Mouse (Mus musculus) ES-E14 (cell line): ENCODE results near the gene Mrpl58. TPM values are rescaled to one million over a fixed set of nuclear protein-coding genes. Genes with fewer than 3 reads are reported as not detected.
A peak's percentile ranks its signal among the peaks of the same experiment; 100 is the strongest.

Source experiments
- DNase-seq: peaks from one replicate; pipeline ENCODE4 v3.0.0-alpha.2; 2013; ENCODE audit warnings: low read depth, low spot score
- H3K27ac ChIP-seq: 2 replicates; pipeline ENCODE4 v1.5.1; 2012; ENCODE audit warnings: low read depth, mild to moderate bottlenecking, low read length, moderate library complexity, mixed read lengths; ENCODE audit not compliant: poor library complexity, insufficient read depth, severe bottlenecking
- H3K36me3 ChIP-seq: 2 replicates; pipeline ENCODE4 v1.6.1; 2012; ENCODE audit warnings: mild to moderate bottlenecking, low read length, moderate library complexity, mixed read lengths; ENCODE audit not compliant: control insufficient read depth, poor library complexity, insufficient read depth, severe bottlenecking
- H3K4me1 ChIP-seq, 2 experiments: fragments of 150-350 bp in 1 of 2; sonication (generic) in 1 of 2; 2 replicates each; pipeline ENCODE4 v1.6.1; 2012; ENCODE audit warnings: low read length in 2 of 2, mild to moderate bottlenecking in 1 of 2, mixed read lengths in 1 of 2; ENCODE audit not compliant: control insufficient read depth in 2 of 2, insufficient read depth in 2 of 2, poor library complexity in 1 of 2
- H3K4me3 ChIP-seq, 2 experiments: fragments of 150-350 bp in 1 of 2; sonication (generic) in 1 of 2; 2 replicates each; pipeline ENCODE4 v1.5.1; 2012; ENCODE audit warnings: low read length in 2 of 2, low read depth in 1 of 2, mild to moderate bottlenecking in 1 of 2, mixed read lengths in 1 of 2; ENCODE audit not compliant: insufficient read depth in 1 of 2, poor library complexity in 1 of 2, severe bottlenecking in 1 of 2
- H3K9ac ChIP-seq: 2 replicates; pipeline ENCODE4 v1.6.1; 2012; ENCODE audit warnings: low read depth, mild to moderate bottlenecking, low read length, mixed read lengths; ENCODE audit not compliant: poor library complexity, insufficient read depth, severe bottlenecking
- H3K9me3 ChIP-seq: fragments of 150-350 bp; sonication (generic); 2 replicates; pipeline ENCODE4 v1.6.1; 2012; ENCODE audit warnings: low read depth, mild to moderate bottlenecking, low read length; ENCODE audit not compliant: control insufficient read depth, insufficient read depth
- CHD2 ChIP-seq: IDR thresholded peaks from 2 replicates; pipeline ENCODE4 v1.6.1; 2014; ENCODE audit warnings: mild to moderate bottlenecking, low read depth, low read length, inconsistent platforms
- HCFC1 ChIP-seq: IDR thresholded peaks from 2 replicates; pipeline ENCODE4 v1.6.1; 2012; ENCODE audit warnings: low read length, inconsistent platforms, borderline replicate concordance; ENCODE audit not compliant: insufficient read depth
- MAFK ChIP-seq: IDR thresholded peaks from 2 replicates; pipeline ENCODE4 v1.6.1; 2014; ENCODE audit warnings: mild to moderate bottlenecking, low read depth, low read length, inconsistent platforms; ENCODE audit not compliant: insufficient read depth
- ZC3H11A ChIP-seq: IDR thresholded peaks from 2 replicates; pipeline ENCODE4 v1.6.1; 2012; ENCODE audit warnings: low read depth, mild to moderate bottlenecking, inconsistent platforms, low read length, borderline replicate concordance
- ZNF384 ChIP-seq: IDR thresholded peaks from 2 replicates; pipeline ENCODE4 v1.6.1; 2012; ENCODE audit warnings: low read depth, low read length, inconsistent platforms
- in situ Hi-C, 2 experiments: fragments of 600-800 bp; cut with MboI; formaldehyde crosslinking; loops; one replicate each; pipeline ENCODE4 v1.15.1; 2025; ENCODE audit warnings: low sequenced_read_pairs in 2 of 2, inconsistent platforms in 1 of 2; ENCODE audit not compliant: unreplicated experiment in 2 of 2
- total RNA-seq: library from RNA; depleted of rRNA; stranded (reverse); fragments of 300-350 nt; gene quantifications from 2 replicates; pipeline ENCODE4 v1.2.3, GENCODE M21; 2012

The Mrpl58 gene
- total RNA-seq, 1 experiment, result 89.3 TPM

DNA sequence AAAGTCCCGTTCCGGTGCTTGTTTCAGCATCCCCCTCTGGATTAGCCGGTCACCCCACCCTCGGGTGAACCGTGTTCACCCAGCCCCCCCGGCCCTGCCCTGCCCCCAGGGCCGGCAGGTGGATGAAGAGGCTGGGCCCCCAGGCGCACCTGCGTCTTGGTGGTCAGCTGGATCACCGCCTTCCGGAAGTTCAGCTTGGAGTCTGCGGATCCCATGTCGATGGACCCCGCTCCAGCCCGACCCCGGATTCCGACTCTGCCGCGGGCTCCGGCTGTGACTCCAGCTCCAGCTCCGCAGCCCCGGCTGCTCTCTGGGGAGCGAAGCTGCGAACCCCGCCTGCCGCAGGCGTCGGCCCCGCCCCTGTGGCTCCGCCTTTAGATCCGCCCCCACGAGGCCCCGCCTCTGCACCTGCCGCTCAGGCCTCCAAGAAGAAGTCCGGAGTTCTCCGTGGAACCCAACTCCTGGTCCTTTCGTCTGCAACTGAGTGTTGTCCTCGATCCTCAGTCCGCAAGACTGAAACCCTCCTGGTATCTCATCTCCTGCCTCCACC, 36.1 kb upstream of the Mrpl58 start, which contains the start of gene Hid1:
Hid1 (minus strand) TSS at position 362 of the 550 bp plus-strand sequence.
- TF ChIP-seq ZNF384 (no peak), ZC3H11A (no peak), CHD2 (no peak), HCFC1 (no peak), MAFK (no peak)
- H3K36me3 ChIP-seq, result no peaks in the 10 kb centered on the region
- in situ Hi-C loops, result no loop called here
- 0 out of 4 replicates have a peak, but pooled peaks cover 0 to 2% of the 10 kb centered on the region in 2 experiments for H3K4me1 ChIP-seq
- H3K4me3 ChIP-seq, result peak within 1 kb of the TSS; percentile 69 to 79
- H3K9me3 ChIP-seq, result no peaks in the 10 kb centered on the region
- H3K27ac ChIP-seq, result no peak within 1 kb of the TSS
- no peak for DNase-seq
- H3K9ac ChIP-seq, result peak within 1 kb of the TSS; percentile 37

DNA sequence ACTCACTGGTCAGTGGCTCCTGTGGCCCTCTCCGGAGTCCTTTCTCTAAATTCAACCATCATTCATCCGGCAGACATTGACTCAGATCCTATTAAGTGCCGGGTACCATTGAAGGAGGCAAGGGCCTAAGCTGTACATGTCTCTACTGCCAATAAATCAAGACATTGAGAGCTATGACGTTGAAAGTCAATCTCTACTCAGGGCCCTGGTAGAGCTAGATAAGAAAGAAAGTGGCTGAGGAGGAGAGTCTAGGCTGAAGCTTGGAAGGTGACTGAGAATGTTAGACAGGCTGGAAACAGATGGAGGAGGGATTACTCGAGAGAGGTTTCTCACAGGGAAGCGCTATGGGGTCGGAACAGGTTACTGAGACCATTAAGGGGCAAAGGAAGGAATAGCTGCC, 33.2 kb upstream of the Mrpl58 start:
- DNase-seq, result no peak
- TF ChIP-seq MAFK (no peak), CHD2 (no peak)
- no peak overlapping the region for H3K9ac ChIP-seq
- peaks cover 0 to 4% of the 10 kb centered on the region in 2 experiments; a peak in 1 of 4 replicates for H3K4me1 ChIP-seq
- in situ Hi-C loops, result no loop called here
- no peaks in the 10 kb centered on the region for H3K36me3 ChIP-seq
- no peak overlapping the region for H3K27ac ChIP-seq
- no peaks in the 10 kb centered on the region for H3K9me3 ChIP-seq
- no peak overlapping the region for H3K4me3 ChIP-seq

GRCm38 (mm10) chr11:115371354-115371753, 32.2 kb upstream of the Mrpl58 start:
- no peak overlapping the region for H3K4me3 ChIP-seq
- no peak overlapping the region for H3K9ac ChIP-seq
- no peak overlapping the region for H3K27ac ChIP-seq
- in situ Hi-C loops, result no loop called here
- no peak for DNase-seq
- H3K9me3 ChIP-seq, result no peaks in the 10 kb centered on the region
- H3K36me3 ChIP-seq, result no peaks in the 10 kb centered on the region
- no peak for TF ChIP-seq MAFK
- TF ChIP-seq HCFC1, result no peak
- no peak for TF ChIP-seq ZC3H11A
- no peak for TF ChIP-seq CHD2
- TF ChIP-seq ZNF384, result no peak
- H3K4me1 ChIP-seq, result peaks cover 0 to 4% of the 10 kb centered on the region in 2 experiments; a peak in 1 of 4 replicates

- H3K4me1 ChIP-seq, result peaks cover 0 to 2% of the 10 kb centered on the region in 2 experiments; a peak in 1 of 4 replicates
- no peaks in the 10 kb centered on the region for H3K9me3 ChIP-seq
- H3K36me3 ChIP-seq, result no peaks in the 10 kb centered on the region
- H3K27ac ChIP-seq, result no peak overlapping the region
- no peak overlapping the region for H3K4me3 ChIP-seq
- in situ Hi-C loops, result no loop called here
- DNase-seq, result no peak
- H3K9ac ChIP-seq, result no peak overlapping the region
- no peak for TF ChIP-seq ZC3H11A
- no peak for TF ChIP-seq MAFK
- no peak for TF ChIP-seq ZNF384
- TF ChIP-seq HCFC1, result no peak
- no peak for TF ChIP-seq CHD2
Observed at GRCm38 (mm10) chr11:115372015-115372414, 31.5 kb upstream of the Mrpl58 start.

GRCm38 (mm10) chr11:115372737-115373136, 30.8 kb upstream of the Mrpl58 start:
- no peak overlapping the region for H3K9ac ChIP-seq
- no peaks in the 10 kb centered on the region for H3K36me3 ChIP-seq
- TF ChIP-seq ZNF384, result no peak
- TF ChIP-seq HCFC1, result no peak
- TF ChIP-seq CHD2, result no peak
- TF ChIP-seq ZC3H11A, result no peak
- no peak for TF ChIP-seq MAFK
- H3K27ac ChIP-seq, result no peak overlapping the region
- DNase-seq, result no peak
- H3K4me1 ChIP-seq, result peaks cover 0 to 2% of the 10 kb centered on the region in 2 experiments; a peak in 1 of 4 replicates
- in situ Hi-C loops, result no loop called here
- H3K9me3 ChIP-seq, result no peaks in the 10 kb centered on the region
- no peak overlapping the region for H3K4me3 ChIP-seq
